Mouse (Mus musculus): ENCODE measurements around the gene Sap18.
"Not testable (repeated sequence)": the region's sequence is repeated elsewhere in the genome, so short reads cannot be mapped to it uniquely, and the experiment has no call there.

Gene Sap18

DNA sequence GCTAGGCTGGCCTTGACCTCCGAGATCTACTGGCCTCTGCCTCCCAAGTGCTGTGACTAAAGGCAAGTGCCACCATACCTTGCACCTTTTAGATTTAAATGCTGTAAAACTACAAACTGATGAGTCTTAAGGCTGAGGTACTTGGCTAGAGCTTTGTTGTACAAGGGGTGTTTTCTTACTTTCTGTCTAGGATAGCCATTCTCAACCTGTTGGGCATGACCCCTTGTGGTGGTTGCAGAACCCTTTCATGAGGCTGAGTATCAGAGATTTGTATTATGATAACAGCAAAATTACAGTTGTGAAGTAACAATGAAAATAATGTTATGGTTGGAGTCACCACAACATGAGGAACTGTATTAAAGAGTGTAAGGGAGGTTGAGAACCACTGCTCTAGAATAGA is 29.3 kb downstream of the Sap18 start:
- no peak for DNase-seq

GRCm38 (mm10) chr14:57833526-57833925 is 35.5 kb downstream of the Sap18 start:
- peak; percentile 18 for DNase-seq

- no peak for DNase-seq
These were observed 37.2 kb downstream of the Sap18 start for GRCm38 (mm10) chr14:57835157-57835556.

DNA sequence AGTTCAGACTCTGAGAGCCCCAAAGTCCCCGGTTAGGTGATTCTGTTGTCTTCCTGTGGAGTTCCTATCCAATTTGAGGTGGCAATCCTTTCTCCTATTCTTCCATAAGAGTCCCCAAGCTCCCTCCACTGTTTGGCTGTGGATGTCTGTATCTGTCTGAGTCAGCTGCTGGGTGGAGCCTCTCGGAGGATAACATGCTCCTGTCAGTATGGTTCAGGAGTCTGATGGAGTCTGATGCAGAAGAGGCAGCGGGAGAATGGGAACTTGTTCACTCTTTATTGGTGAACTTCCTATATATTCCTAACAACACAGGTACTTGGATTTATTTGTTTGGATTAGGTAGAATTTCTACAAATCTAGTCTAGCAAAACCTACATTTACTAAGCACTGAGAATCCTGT is 46.6 kb downstream of the Sap18 start:
- no peak for DNase-seq

GRCm38 (mm10) chr14:57848061-57848460 is 50.1 kb downstream of the Sap18 start:
- DNase-seq = not testable (repeated sequence)

GRCm38 (mm10) chr14:57848646-57849045 is 50.7 kb downstream of the Sap18 start:
- DNase-seq = no peak

- DNase-seq = no peak
These were observed 52.4 kb downstream of the Sap18 start for GRCm38 (mm10) chr14:57850330-57850729.

DNA sequence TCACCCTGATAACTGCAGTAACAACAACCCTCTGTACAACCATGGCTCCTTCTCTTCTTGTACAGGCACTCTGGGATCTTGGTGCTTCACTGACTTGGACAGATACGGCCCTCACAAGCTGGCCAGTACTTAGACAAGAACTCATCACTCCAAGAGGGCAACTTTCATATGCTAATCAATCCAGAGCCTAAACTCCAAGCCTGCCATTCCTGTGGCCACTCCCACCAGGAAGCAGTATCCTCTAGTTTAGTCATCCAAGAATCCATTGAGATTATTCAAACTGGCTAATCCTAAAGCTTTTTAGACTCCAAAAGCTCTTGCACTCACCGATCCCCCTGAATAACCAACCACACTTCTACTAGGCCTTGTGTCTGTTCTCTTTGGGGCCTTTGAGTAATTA is 55.0 kb downstream of the Sap18 start:
- no peak for DNase-seq

- not testable (repeated sequence) for DNase-seq
These were observed 58.1 kb downstream of the Sap18 start for GRCm38 (mm10) chr14:57856037-57856436.

All from lung, postnatal 10 days (tissue).